27 mouse cellular contexts compared by ENCODE assay signal in genomic region chr3:67351406-67352127, GRCm38 (mm10). TPM values are rescaled to one million over a fixed set of nuclear protein-coding genes. Genes with fewer than 3 reads are reported as not detected.
DNase-seq lines count a peak whose midpoint lies in the region; ATAC-seq and TF ChIP-seq lines count a peak whose summit lies in the region.
"Had no signal": no experiment of that assay in that cellular context is flagged by ENCODE, and none has a peak within 500 bp of the region (broad histone marks: within the 10 kb centered on the region; RNA-seq: fewer than 3 reads in every experiment).

No protein-coding gene starts in this region.

- no peaks in the 10 kb centered on the region for H3K36me3 ChIP-seq in forebrain, embryonic 12.5 days (replicated peaks)
- no peaks in the 10 kb centered on the region for H3K36me3 ChIP-seq in forebrain, postnatal 0 days (ENCODE audit: insufficient read depth)
- H3K36me3 ChIP-seq in hindbrain, embryonic 15.5 days, result no peaks in the 10 kb centered on the region
- no peaks in the 10 kb centered on the region for H3K36me3 ChIP-seq in hindbrain, embryonic 11.5 days (ENCODE audit: control insufficient read depth, insufficient read depth, low read length)
- no peaks in the 10 kb centered on the region for H3K36me3 ChIP-seq in midbrain, embryonic 10.5 days
- no peaks in the 10 kb centered on the region for H3K36me3 ChIP-seq in midbrain, embryonic 16.5 days (ENCODE audit: control insufficient read depth, insufficient read depth, low read length)
- H3K36me3 ChIP-seq in kidney, embryonic 14.5 days (ENCODE audit: control insufficient read depth, insufficient read depth, low read length), result no peaks in the 10 kb centered on the region
- H3K36me3 ChIP-seq: embryonic facial prominence, embryonic 10.5 days; liver, embryonic 13.5 days had no signal

- no peak for TF ChIP-seq CTCF in forebrain, postnatal 0 days (IDR thresholded peaks at IDR 0.05; ENCODE audit: low read depth)

- no peak overlapping the region for H3K4me3 ChIP-seq in forebrain, embryonic 12.5 days (replicated peaks)
- H3K4me3 ChIP-seq in forebrain, postnatal 0 days (ENCODE audit: low read depth, low read length), result no peak overlapping the region
- no peak overlapping the region for H3K4me3 ChIP-seq in hindbrain, embryonic 15.5 days
- H3K4me3 ChIP-seq in hindbrain, embryonic 11.5 days (ENCODE audit: low read depth, low read length), result no peak overlapping the region
- H3K4me3 ChIP-seq in midbrain, embryonic 10.5 days, result no peak overlapping the region
- H3K4me3 ChIP-seq in midbrain, embryonic 16.5 days (ENCODE audit: low read depth, low read length), result no peak overlapping the region
- H3K4me3 ChIP-seq in kidney, embryonic 14.5 days (ENCODE audit: low read length), result no peak overlapping the region
- H3K4me3 ChIP-seq: embryonic facial prominence, embryonic 10.5 days; heart, embryonic 12.5 days; left cerebral cortex, adult 2 months; liver, embryonic 13.5 days had no signal

- peaks cover 3% of the 10 kb centered on the region; the same call in 1 of the 2 replicates for H3K4me1 ChIP-seq in forebrain, embryonic 12.5 days
- H3K4me1 ChIP-seq in forebrain, postnatal 0 days (ENCODE audit: insufficient read depth), result no peaks in the 10 kb centered on the region
- H3K4me1 ChIP-seq in hindbrain, embryonic 15.5 days (replicated peaks), result no peaks in the 10 kb centered on the region
- H3K4me1 ChIP-seq in hindbrain, embryonic 11.5 days (replicated peaks; ENCODE audit: control insufficient read depth, insufficient read depth, low read length), result no peaks in the 10 kb centered on the region
- H3K4me1 ChIP-seq in midbrain, embryonic 10.5 days, result peaks cover 15% of the 10 kb centered on the region
- peaks cover 5% of the 10 kb centered on the region for H3K4me1 ChIP-seq in midbrain, embryonic 16.5 days (ENCODE audit: control insufficient read depth, insufficient read depth, low read length)
- no peaks in the 10 kb centered on the region for H3K4me1 ChIP-seq in kidney, embryonic 14.5 days (ENCODE audit: control insufficient read depth, insufficient read depth, low read length)
- H3K4me1 ChIP-seq: embryonic facial prominence, embryonic 10.5 days; heart, embryonic 12.5 days; liver, embryonic 13.5 days had no signal

- no peaks in the 10 kb centered on the region for H3K27me3 ChIP-seq in forebrain, embryonic 12.5 days
- no peaks in the 10 kb centered on the region for H3K27me3 ChIP-seq in forebrain, postnatal 0 days (ENCODE audit: insufficient read depth, low read length)
- H3K27me3 ChIP-seq in hindbrain, embryonic 15.5 days, result no peaks in the 10 kb centered on the region
- no peaks in the 10 kb centered on the region for H3K27me3 ChIP-seq in hindbrain, embryonic 11.5 days (ENCODE audit: control insufficient read depth, insufficient read depth, low read length)
- no peaks in the 10 kb centered on the region for H3K27me3 ChIP-seq in midbrain, embryonic 10.5 days (ENCODE audit: low read depth, poor library complexity, severe bottlenecking)
- H3K27me3 ChIP-seq in midbrain, embryonic 16.5 days (ENCODE audit: control insufficient read depth, insufficient read depth, low read depth, low read length), result no peaks in the 10 kb centered on the region
- no peaks in the 10 kb centered on the region for H3K27me3 ChIP-seq in kidney, embryonic 14.5 days (ENCODE audit: control insufficient read depth, insufficient read depth, low read length)
- H3K27me3 ChIP-seq: heart, embryonic 12.5 days; liver, embryonic 13.5 days had no signal

- H3K9ac ChIP-seq in forebrain, embryonic 12.5 days, result no peak overlapping the region
- H3K9ac ChIP-seq in forebrain, postnatal 0 days, result no peak overlapping the region
- H3K9ac ChIP-seq in hindbrain, embryonic 15.5 days, result no peak overlapping the region
- no peak overlapping the region for H3K9ac ChIP-seq in hindbrain, embryonic 11.5 days (ENCODE audit: low read depth, low read length)
- H3K9ac ChIP-seq in midbrain, embryonic 16.5 days (ENCODE audit: low read depth, low read length), result no peak overlapping the region
- H3K9ac ChIP-seq in kidney, embryonic 14.5 days (ENCODE audit: low read depth, low read length), result no peak overlapping the region
- H3K9ac ChIP-seq: heart, embryonic 12.5 days; liver, embryonic 13.5 days had no signal

- WGBS in forebrain, embryonic 12.5 days, result 66% methylated on average over 12 of the region's 12 CpGs
- 57% methylated on average over 12 of the region's 12 CpGs for WGBS in forebrain, postnatal 0 days
- WGBS in hindbrain, embryonic 15.5 days, result 60% methylated on average over 12 of the region's 12 CpGs
- 78% methylated on average over 12 of the region's 12 CpGs for WGBS in hindbrain, embryonic 11.5 days
- WGBS in midbrain, embryonic 10.5 days, result 60% methylated on average over 12 of the region's 12 CpGs
- 27% methylated on average over 12 of the region's 12 CpGs for WGBS in midbrain, embryonic 16.5 days
- WGBS in kidney, embryonic 14.5 days, result 86% methylated on average over 12 of the region's 12 CpGs

- H3K9me3 ChIP-seq in forebrain, embryonic 12.5 days, result no peaks in the 10 kb centered on the region
- no peaks in the 10 kb centered on the region for H3K9me3 ChIP-seq in forebrain, postnatal 0 days (ENCODE audit: low read length)
- H3K9me3 ChIP-seq in hindbrain, embryonic 15.5 days, result no peaks in the 10 kb centered on the region
- H3K9me3 ChIP-seq in hindbrain, embryonic 11.5 days (ENCODE audit: control insufficient read depth, low read length), result no peaks in the 10 kb centered on the region
- no peaks in the 10 kb centered on the region for H3K9me3 ChIP-seq in midbrain, embryonic 10.5 days (replicated peaks)
- no peaks in the 10 kb centered on the region for H3K9me3 ChIP-seq in midbrain, embryonic 16.5 days (replicated peaks; ENCODE audit: control insufficient read depth, low read length, poor library complexity, severe bottlenecking)
- H3K9me3 ChIP-seq in kidney, embryonic 14.5 days (ENCODE audit: control insufficient read depth, low read length), result no peaks in the 10 kb centered on the region
- H3K9me3 ChIP-seq: embryonic facial prominence, embryonic 10.5 days; heart, embryonic 12.5 days; liver, embryonic 13.5 days had no signal

- H3K27ac ChIP-seq in forebrain, embryonic 12.5 days, result no peak overlapping the region; the same call in 1 of the 2 replicates
- no peak overlapping the region for H3K27ac ChIP-seq in forebrain, postnatal 0 days (ENCODE audit: low read depth, low read length)
- no peak overlapping the region for H3K27ac ChIP-seq in hindbrain, embryonic 15.5 days (replicated peaks)
- no peak overlapping the region for H3K27ac ChIP-seq in hindbrain, embryonic 11.5 days (ENCODE audit: low read depth, low read length)
- 0 out of 2 replicates have a peak overlapping the region, but pooled peaks have one; percentile 43 for H3K27ac ChIP-seq in midbrain, embryonic 10.5 days (replicated peaks)
- no peak overlapping the region; the same call in 1 of the 2 replicates for H3K27ac ChIP-seq in midbrain, embryonic 16.5 days (ENCODE audit: low read length)
- no peak overlapping the region for H3K27ac ChIP-seq in kidney, embryonic 14.5 days (ENCODE audit: low read depth, low read length)
- H3K27ac ChIP-seq: embryonic facial prominence, embryonic 10.5 days; kidney, postnatal 0 days; left cerebral cortex, adult 2 months; liver, embryonic 13.5 days had no signal

- peak; percentile 39; the same call in 1 of the 2 replicates for ATAC-seq in forebrain, embryonic 12.5 days (ENCODE audit: low FRiP score)
- no peak; the same call in 1 of the 2 replicates for ATAC-seq in forebrain, postnatal 0 days
- peak; percentile 11; the same call in 1 of the 2 replicates for ATAC-seq in hindbrain, embryonic 15.5 days (ENCODE audit: low FRiP score, low read depth)
- ATAC-seq in hindbrain, embryonic 11.5 days (ENCODE audit: low FRiP score), result no peak
- peak; percentile 70 for ATAC-seq in midbrain, embryonic 16.5 days
- ATAC-seq in kidney, embryonic 14.5 days (ENCODE audit: low FRiP score, low TSS enrichment), result no peak

- no peak overlapping the region for H3K4me2 ChIP-seq in forebrain, embryonic 12.5 days
- no peak overlapping the region for H3K4me2 ChIP-seq in forebrain, postnatal 0 days (ENCODE audit: low read depth)
- no peak overlapping the region for H3K4me2 ChIP-seq in hindbrain, embryonic 15.5 days
- no peak overlapping the region for H3K4me2 ChIP-seq in hindbrain, embryonic 11.5 days (replicated peaks; ENCODE audit: low read depth, low read length)
- H3K4me2 ChIP-seq in midbrain, embryonic 16.5 days (ENCODE audit: low read length), result no peak overlapping the region
- H3K4me2 ChIP-seq in kidney, embryonic 14.5 days (replicated peaks; ENCODE audit: low read depth, low read length), result no peak overlapping the region
- H3K4me2 ChIP-seq: heart, embryonic 12.5 days; liver, embryonic 13.5 days had no signal

- DNase-seq in forebrain, postnatal 0 days, result no peak
- no peak for DNase-seq in hindbrain, embryonic 11.5 days (ENCODE audit: low spot score)
- peak; percentile 34 for DNase-seq in midbrain, embryonic 10.5 days (ENCODE audit: low spot score)
- DNase-seq in ovary, postnatal 36 days (ENCODE audit: low spot score), result no peak
- DNase-seq: gastrocnemius, postnatal 14 days; heart, adult 11 months; liver, embryonic 13.5 days; lung, adult 2 months had no signal

RNA-seq across cellular contexts. Expression of gene Mlf1, which starts 22.3 kb away (rescaled TPM):
- polyA plus RNA-seq in forebrain, embryonic 12.5 days (2016; fragmentation: Nextera tagmentation; extraction: Ambion mirVana), result 23.6 and 25.6 TPM in 2 replicates
- 12.2 and 13.7 TPM in 2 replicates for total RNA-seq in forebrain, postnatal 0 days (2014; rRNA removed)
- 19.5 and 21.1 TPM in 2 replicates for polyA plus RNA-seq in forebrain, postnatal 0 days (2015; fragmentation: Nextera tagmentation; extraction: Ambion mirVana)
- polyA plus RNA-seq in hindbrain, embryonic 15.5 days (2015; fragmentation: Nextera tagmentation; extraction: Ambion mirVana), result 33.2 and 35.3 TPM in 2 replicates
- 44.3 and 44.8 TPM in 2 replicates for polyA plus RNA-seq in hindbrain, embryonic 11.5 days (2014; fragmentation: Nextera tagmentation; extraction: Ambion mirVana)
- polyA plus RNA-seq in midbrain, embryonic 10.5 days (2016; fragmentation: Nextera tagmentation; extraction: Ambion mirVana), result 26.1 and 29.8 TPM in 2 replicates
- 28.5 TPM in 2 replicates for polyA plus RNA-seq in midbrain, embryonic 16.5 days (2015; fragmentation: Nextera tagmentation; extraction: Ambion mirVana)
- polyA plus RNA-seq in kidney, embryonic 14.5 days (2014; fragmentation: Nextera tagmentation; extraction: Ambion mirVana), result 13.4 and 18.3 TPM in 2 replicates
- polyA plus RNA-seq: spleen, adult 2 months had no signal

RNA-seq across cellular contexts. Expression of gene Gm17402, which starts 23.4 kb away (rescaled TPM):
- polyA plus RNA-seq in forebrain, embryonic 12.5 days (2016; fragmentation: Nextera tagmentation; extraction: Ambion mirVana), result not detected in 2 replicates
- total RNA-seq in forebrain, postnatal 0 days (2014; rRNA removed), result not detected in 2 replicates
- not detected in 2 replicates for polyA plus RNA-seq in forebrain, postnatal 0 days (2015; fragmentation: Nextera tagmentation; extraction: Ambion mirVana)
- polyA plus RNA-seq in hindbrain, embryonic 15.5 days (2015; fragmentation: Nextera tagmentation; extraction: Ambion mirVana), result not detected in 2 replicates
- polyA plus RNA-seq in hindbrain, embryonic 11.5 days (2014; fragmentation: Nextera tagmentation; extraction: Ambion mirVana), result not detected in 2 replicates
- not detected in 2 replicates for polyA plus RNA-seq in midbrain, embryonic 10.5 days (2016; fragmentation: Nextera tagmentation; extraction: Ambion mirVana)
- polyA plus RNA-seq in midbrain, embryonic 16.5 days (2015; fragmentation: Nextera tagmentation; extraction: Ambion mirVana), result not detected in 2 replicates
- not detected in 2 replicates for polyA plus RNA-seq in kidney, embryonic 14.5 days (2014; fragmentation: Nextera tagmentation; extraction: Ambion mirVana)
- total RNA-seq: adrenal gland, postnatal 10 days; common myeloid progenitor, adult 5-6 weeks; gastrocnemius, postnatal 14 days; heart, postnatal 10 days; layer of hippocampus, postnatal 10 days; left cerebral cortex, adult 2 months; left cerebral cortex, postnatal 36 days; megakaryocyte, adult 5-6 weeks had no signal
- polyA plus RNA-seq: embryonic facial prominence, embryonic 10.5 days; heart, embryonic 12.5 days; inflammation-experienced regulatory T-cells, adult 6 months; kidney, postnatal 0 days; limb, embryonic 14.5 days; liver, embryonic 13.5 days; lung, adult 2 months; spleen, adult 2 months; testis, adult 2 months; urinary bladder, adult 2 months had no signal

Comparison
In these comparisons a context has a peak if more than half of its experiments do, and no peak if none do; other contexts are left out.
1. ATAC-seq: peak in forebrain, embryonic 12.5 days (single experiment), hindbrain, embryonic 15.5 days (single experiment) and midbrain, embryonic 16.5 days (single experiment); none in forebrain, postnatal 0 days (single experiment), hindbrain, embryonic 11.5 days (single experiment) and kidney, embryonic 14.5 days (single experiment).